Comparison of ENCODE assay signal across 8 mouse cellular contexts in the genomic region with DNA sequence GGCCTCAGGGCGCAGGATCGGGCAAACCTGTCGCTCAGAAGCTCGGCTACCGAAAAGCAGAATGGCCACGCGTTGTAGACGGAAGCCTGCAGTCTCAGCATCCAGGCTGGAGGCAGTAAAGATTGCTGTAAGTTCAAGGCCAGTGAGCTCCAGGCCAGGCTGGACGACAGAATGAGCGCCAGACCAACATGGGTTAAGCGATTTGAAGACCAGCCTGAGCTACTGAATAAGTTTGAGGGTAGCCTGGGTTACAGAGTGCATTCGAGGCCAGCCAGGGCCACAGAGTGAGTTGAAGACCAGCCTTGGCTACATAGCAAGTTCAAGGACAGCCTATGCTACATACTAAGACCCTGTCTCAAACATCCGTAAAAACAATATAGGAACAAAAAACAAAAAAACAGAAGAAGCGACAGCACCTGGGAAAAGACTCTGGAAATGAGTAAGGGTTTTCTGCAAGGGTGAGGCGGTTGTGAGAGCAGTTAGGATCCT. TPM values are rescaled to one million over a fixed set of nuclear protein-coding genes. Genes with fewer than 3 reads are reported as not detected.
DNase-seq lines count a peak whose midpoint lies in the region; ATAC-seq and TF ChIP-seq lines count a peak whose summit lies in the region.

No protein-coding gene starts in this region.

- no peaks in the 10 kb centered on the region for H3K27me3 ChIP-seq in heart, embryonic 14.5 days (ENCODE audit: control insufficient read depth, insufficient read depth, low read length)
- H3K27me3 ChIP-seq in G1E (ENCODE audit: insufficient read depth, low read length) = no peaks in the 10 kb centered on the region
- no peaks in the 10 kb centered on the region for H3K27me3 ChIP-seq in forebrain, embryonic 16.5 days (replicated peaks; ENCODE audit: control insufficient read depth, insufficient read depth, low read length)

- TF ChIP-seq CTCF in G1E (IDR thresholded peaks at IDR 0.05; ENCODE audit: low read depth, low read length) = no peak

- WGBS in heart, embryonic 14.5 days = 3% methylated on average over 15 of the region's 15 CpGs
- WGBS in forebrain, embryonic 16.5 days = 3% methylated on average over 15 of the region's 15 CpGs
- WGBS in macrophage (ENCODE audit: missing documents) = under 1% methylated on average over 15 of the region's 15 CpGs

- H3K4me3 ChIP-seq in heart, embryonic 14.5 days (ENCODE audit: control insufficient read depth in 1 of 2, insufficient read depth in 1 of 2, low read depth in 1 of 2, low read length in 2 of 2) = peak overlapping the region; percentile 58 to 80
- H3K4me3 ChIP-seq in G1E (ENCODE audit: low read depth, low read length) (peak overlapping the region; percentile 75), macrophage (ENCODE audit: inconsistent target) (peak overlapping the region; percentile 93)
- peak overlapping the region; percentile 59 for H3K4me3 ChIP-seq in forebrain, embryonic 16.5 days (replicated peaks; ENCODE audit: low read length)

- H3K9me3 ChIP-seq in heart, embryonic 14.5 days (ENCODE audit: control insufficient read depth, low read length) = no peaks in the 10 kb centered on the region
- H3K9me3 ChIP-seq in G1E (replicated peaks) = no peaks in the 10 kb centered on the region
- H3K9me3 ChIP-seq in forebrain, embryonic 16.5 days (ENCODE audit: control insufficient read depth, low read length) = no peaks in the 10 kb centered on the region

- peaks cover 14 to 34% of the 10 kb centered on the region in 2 experiments for H3K4me1 ChIP-seq in heart, embryonic 14.5 days (ENCODE audit: control insufficient read depth in 2 of 2, insufficient read depth in 2 of 2, low read length in 2 of 2)
- peaks cover 72% of the 10 kb centered on the region for H3K4me1 ChIP-seq in G1E (ENCODE audit: insufficient read depth, low read depth, low read length)
- peaks cover 22% of the 10 kb centered on the region for H3K4me1 ChIP-seq in forebrain, embryonic 16.5 days (replicated peaks; ENCODE audit: control insufficient read depth, insufficient read depth, low read length)

- peak overlapping the region; percentile 75 for H3K4me2 ChIP-seq in heart, embryonic 14.5 days (ENCODE audit: low read length)
- H3K4me2 ChIP-seq in forebrain, embryonic 16.5 days (ENCODE audit: low read length) = peak overlapping the region; percentile 77

- ATAC-seq in heart, embryonic 14.5 days (ENCODE audit: insufficient number of reproducible peaks, insufficient read depth, low FRiP score, low read depth) = no peak
- ATAC-seq in G1E (ENCODE audit: extremely low read depth, insufficient number of reproducible peaks, low FRiP score, poor library complexity, severe bottlenecking) = no peak
- ATAC-seq in forebrain, embryonic 16.5 days = no peak
- ATAC-seq in activated CD4-positive, CD25-positive, alpha-beta regulatory T cell, adult 4 months = no peak

- H3K36me3 ChIP-seq in heart, embryonic 14.5 days (ENCODE audit: control insufficient read depth, insufficient read depth, low read length) = peaks cover 63% of the 10 kb centered on the region
- peaks cover 80% of the 10 kb centered on the region for H3K36me3 ChIP-seq in G1E (replicated peaks)
- H3K36me3 ChIP-seq in forebrain, embryonic 16.5 days (ENCODE audit: control insufficient read depth, insufficient read depth) = peaks cover 23% of the 10 kb centered on the region
- peaks cover 44% of the 10 kb centered on the region for H3K36me3 ChIP-seq in macrophage (ENCODE audit: inconsistent target)

- peak overlapping the region; percentile 88 for H3K9ac ChIP-seq in heart, embryonic 14.5 days (ENCODE audit: low read length)
- H3K9ac ChIP-seq in forebrain, embryonic 16.5 days (replicated peaks; ENCODE audit: low read depth, low read length) = peak overlapping the region; percentile 68

- peak overlapping the region; percentile 73 to 83 for H3K27ac ChIP-seq in heart, embryonic 14.5 days (replicated peaks in 1 of 2; ENCODE audit: control insufficient read depth in 1 of 2, insufficient read depth in 1 of 2, low read depth in 2 of 2, low read length in 2 of 2)
- peak overlapping the region; percentile 74 for H3K27ac ChIP-seq in forebrain, embryonic 16.5 days (ENCODE audit: low read length)
- H3K27ac ChIP-seq in macrophage = peak overlapping the region; percentile 84

- no peak for DNase-seq in heart, postnatal 4 days
- no peak for DNase-seq in G1E (ENCODE audit: low spot score)
- no peak for DNase-seq in layer of hippocampus, adult 18-20 months (ENCODE audit: low spot score in 2 of 2)
- no peak for DNase-seq in right cerebral cortex, postnatal 36 days (ENCODE audit: low spot score in 2 of 2)

- H3K79me2 ChIP-seq in macrophage (ENCODE audit: inconsistent target) = peaks cover 42% of the 10 kb centered on the region

RNA-seq across cellular contexts. Expression of gene Bcl2l12, which starts 0.5 kb away (rescaled TPM):
- 34.7 and 35.4 TPM in 2 replicates for polyA plus RNA-seq in heart, embryonic 14.5 days (2014; fragmentation: Nextera tagmentation; extraction: Ambion mirVana)
- total RNA-seq in heart, postnatal 4 days (2021) = 10 to 100 TPM; 21.7 to 25.2 TPM
- 11.1 and 13.9 TPM in 2 replicates for total RNA-seq in G1E (2014; fragmentation: Nextera tagmentation)
- total RNA-seq in G1E (2017) = 15.6 and 20.4 TPM in 2 replicates
- 65.9 and 74.6 TPM in 2 replicates for polyA plus RNA-seq in G1E (2012)
- polyA plus RNA-seq in forebrain, embryonic 16.5 days (2015; fragmentation: Nextera tagmentation; extraction: Ambion mirVana) = 15.3 and 16.0 TPM in 2 replicates
- total RNA-seq in macrophage (2018; cell fraction: chromatin; rRNA removed) = 10 to 100 TPM in 16 of 26 experiments, 1 to 10 TPM in 10; 2.8 to 30.8 (median 14.9) TPM
- total RNA-seq in macrophage (2018; cell fraction: cytosol; rRNA removed) = 10 to 100 TPM in 20 of 26 experiments, 1 to 10 TPM in 6; 7.3 to 15.4 (median 11.5) TPM
- total RNA-seq in macrophage (2018; cell fraction: nucleus; rRNA removed) = 10 to 100 TPM in 15 of 26 experiments, 1 to 10 TPM in 11; 1.8 to 31.2 (median 11.8) TPM
- polyA plus RNA-seq in macrophage (2018) = 10.9 to 14.5 TPM (median 12.9 TPM) in 3 replicates
- 10 to 100 TPM; 18.4 to 31.8 TPM for polyA plus RNA-seq in activated CD4-positive, CD25-positive, alpha-beta regulatory T cell, adult 4 months (2017; shearing (Covaris generic))
- 1 to 10 TPM; 3.1 TPM for total RNA-seq in layer of hippocampus, adult 18-20 months (2021)

RNA-seq across cellular contexts. Expression of gene Irf3, which starts 0.5 kb away (rescaled TPM):
- polyA plus RNA-seq in heart, embryonic 14.5 days (2014; fragmentation: Nextera tagmentation; extraction: Ambion mirVana) = 57.6 and 60.9 TPM in 2 replicates
- total RNA-seq in heart, postnatal 4 days (2021) = 10 to 100 TPM; 42.0 to 43.0 TPM
- total RNA-seq in G1E (2014; fragmentation: Nextera tagmentation) = 129 and 135 TPM in 2 replicates
- 107 and 135 TPM in 2 replicates for total RNA-seq in G1E (2017)
- polyA plus RNA-seq in G1E (2012) = 65.6 and 87.1 TPM in 2 replicates
- polyA plus RNA-seq in forebrain, embryonic 16.5 days (2015; fragmentation: Nextera tagmentation; extraction: Ambion mirVana) = 56.2 and 60.6 TPM in 2 replicates
- 100 to 1,000 TPM; 142 to 546 (median 308) TPM for total RNA-seq in macrophage (2018; cell fraction: chromatin; rRNA removed)
- total RNA-seq in macrophage (2018; cell fraction: cytosol; rRNA removed) = 10 to 100 TPM; 29.0 to 55.1 (median 41.6) TPM
- total RNA-seq in macrophage (2018; cell fraction: nucleus; rRNA removed) = 100 to 1,000 TPM in 25 of 26 experiments, 10 to 100 TPM in 1; 96.5 to 497 (median 179) TPM
- polyA plus RNA-seq in macrophage (2018) = 30.9 to 55.5 TPM (median 35.0 TPM) in 3 replicates
- 100 to 1,000 TPM in 1 of 2 experiments, 10 to 100 TPM in 1; 88.9 to 129 TPM for polyA plus RNA-seq in activated CD4-positive, CD25-positive, alpha-beta regulatory T cell, adult 4 months (2017; shearing (Covaris generic))
- 10 to 100 TPM; 41.5 to 43.7 TPM for total RNA-seq in layer of hippocampus, adult 18-20 months (2021)

RNA-seq across cellular contexts. Expression of gene Prmt1, which starts 11.6 kb away (rescaled TPM):
- polyA plus RNA-seq in heart, embryonic 14.5 days (2014; fragmentation: Nextera tagmentation; extraction: Ambion mirVana) = 134 and 145 TPM in 2 replicates
- total RNA-seq in heart, postnatal 4 days (2021) = 100 to 1,000 TPM; 306 to 324 TPM
- total RNA-seq in G1E (2014; fragmentation: Nextera tagmentation) = 165 and 169 TPM in 2 replicates
- 97.2 and 113 TPM in 2 replicates for total RNA-seq in G1E (2017)
- polyA plus RNA-seq in G1E (2012) = 89.5 and 105 TPM in 2 replicates
- polyA plus RNA-seq in forebrain, embryonic 16.5 days (2015; fragmentation: Nextera tagmentation; extraction: Ambion mirVana) = 646 and 707 TPM in 2 replicates
- total RNA-seq in macrophage (2018; cell fraction: chromatin; rRNA removed) = 10 to 100 TPM; 16.1 to 61.5 (median 32.8) TPM
- 10 to 100 TPM; 31.0 to 52.5 (median 44.9) TPM for total RNA-seq in macrophage (2018; cell fraction: cytosol; rRNA removed)
- 10 to 100 TPM; 14.0 to 74.6 (median 24.9) TPM for total RNA-seq in macrophage (2018; cell fraction: nucleus; rRNA removed)
- polyA plus RNA-seq in macrophage (2018) = 53.7 to 169 TPM (median 55.6 TPM) in 3 replicates
- polyA plus RNA-seq in activated CD4-positive, CD25-positive, alpha-beta regulatory T cell, adult 4 months (2017; shearing (Covaris generic)) = 100 to 1,000 TPM in 1 of 2 experiments, 10 to 100 TPM in 1; 38.0 to 103 TPM
- 100 to 1,000 TPM; 172 to 183 TPM for total RNA-seq in layer of hippocampus, adult 18-20 months (2021)

RNA-seq across cellular contexts. Expression of gene Scaf1, which starts 18.2 kb away (rescaled TPM):
- polyA plus RNA-seq in heart, embryonic 14.5 days (2014; fragmentation: Nextera tagmentation; extraction: Ambion mirVana) = 36.2 and 36.8 TPM in 2 replicates
- total RNA-seq in heart, postnatal 4 days (2021) = 10 to 100 TPM; 78.5 to 80.3 TPM
- 66.0 and 111 TPM in 2 replicates for total RNA-seq in G1E (2014; fragmentation: Nextera tagmentation)
- 11.3 and 13.5 TPM in 2 replicates for total RNA-seq in G1E (2017)
- 203 and 244 TPM in 2 replicates for polyA plus RNA-seq in G1E (2012)
- 42.1 and 44.3 TPM in 2 replicates for polyA plus RNA-seq in forebrain, embryonic 16.5 days (2015; fragmentation: Nextera tagmentation; extraction: Ambion mirVana)
- total RNA-seq in macrophage (2018; cell fraction: chromatin; rRNA removed) = 100 to 1,000 TPM in 17 of 26 experiments, 10 to 100 TPM in 9; 58.1 to 193 (median 118) TPM
- total RNA-seq in macrophage (2018; cell fraction: cytosol; rRNA removed) = 10 to 100 TPM; 33.8 to 57.6 (median 44.3) TPM
- 100 to 1,000 TPM in 3 of 26 experiments, 10 to 100 TPM in 23; 54.8 to 113 (median 75.3) TPM for total RNA-seq in macrophage (2018; cell fraction: nucleus; rRNA removed)
- 32.6 to 36.9 TPM (median 32.9 TPM) in 3 replicates for polyA plus RNA-seq in macrophage (2018)
- 1 to 10 TPM; 8.6 to 8.7 TPM for polyA plus RNA-seq in activated CD4-positive, CD25-positive, alpha-beta regulatory T cell, adult 4 months (2017; shearing (Covaris generic))
- total RNA-seq in layer of hippocampus, adult 18-20 months (2021) = 100 to 1,000 TPM; 159 to 168 TPM

RNA-seq across cellular contexts. Expression of gene Rras, which starts 19.8 kb away (rescaled TPM):
- 98.6 and 108 TPM in 2 replicates for polyA plus RNA-seq in heart, embryonic 14.5 days (2014; fragmentation: Nextera tagmentation; extraction: Ambion mirVana)
- 10 to 100 TPM; 71.2 to 73.4 TPM for total RNA-seq in heart, postnatal 4 days (2021)
- 16.3 and 22.1 TPM in 2 replicates for total RNA-seq in G1E (2014; fragmentation: Nextera tagmentation)
- total RNA-seq in G1E (2017) = 3.1 and 3.2 TPM in 2 replicates
- 5.6 and 6.9 TPM in 2 replicates for polyA plus RNA-seq in G1E (2012)
- 10.1 and 12.0 TPM in 2 replicates for polyA plus RNA-seq in forebrain, embryonic 16.5 days (2015; fragmentation: Nextera tagmentation; extraction: Ambion mirVana)
- total RNA-seq in macrophage (2018; cell fraction: chromatin; rRNA removed) = 10 to 100 TPM in 3 of 26 experiments, 1 to 10 TPM in 23; 1.9 to 15.2 (median 5.3) TPM
- total RNA-seq in macrophage (2018; cell fraction: cytosol; rRNA removed) = 10 to 100 TPM; 32.0 to 64.9 (median 52.1) TPM
- total RNA-seq in macrophage (2018; cell fraction: nucleus; rRNA removed) = 10 to 100 TPM in 24 of 26 experiments, 1 to 10 TPM in 2; 7.1 to 46.1 (median 22.2) TPM
- 23.5 to 51.8 TPM (median 29.9 TPM) in 3 replicates for polyA plus RNA-seq in macrophage (2018)
- 1 to 10 TPM; 4.5 to 6.1 TPM for polyA plus RNA-seq in activated CD4-positive, CD25-positive, alpha-beta regulatory T cell, adult 4 months (2017; shearing (Covaris generic))
- 10 to 100 TPM; 11.6 to 12.9 TPM for total RNA-seq in layer of hippocampus, adult 18-20 months (2021)
